13 mouse cellular contexts compared by ENCODE assay signal in the genomic region with DNA sequence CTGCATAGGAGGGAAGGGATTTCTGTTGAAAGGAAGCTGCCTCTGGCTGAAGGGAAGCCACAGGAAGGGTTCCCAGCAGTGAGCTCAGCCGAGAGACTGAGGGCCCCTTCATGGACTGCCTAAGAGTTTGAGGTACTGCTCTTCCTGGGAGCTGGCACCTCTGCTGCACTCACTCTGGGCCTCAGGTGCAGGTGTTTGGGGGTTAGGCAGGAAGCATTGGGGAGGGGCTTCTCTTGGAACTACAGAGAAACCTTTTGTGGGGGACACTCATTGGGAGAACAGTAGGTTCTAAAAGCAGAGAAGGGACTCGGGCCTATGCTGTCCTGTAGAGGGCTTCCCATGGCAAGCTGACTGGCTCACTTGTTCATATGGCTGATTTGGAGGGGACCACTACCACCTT. TPM values are rescaled to one million over a fixed set of nuclear protein-coding genes. Genes with fewer than 3 reads are reported as not detected.
DNase-seq lines count a peak whose midpoint lies in the region; ATAC-seq lines count a peak whose summit lies in the region.
"Had no signal": no experiment of that assay in that cellular context is flagged by ENCODE, and none has a peak within 500 bp of the region (broad histone marks: within the 10 kb centered on the region; RNA-seq: fewer than 3 reads in every experiment).

No protein-coding gene starts in this region.

- H3K4me2 ChIP-seq in forebrain, embryonic 15.5 days (replicated peaks), result no peak overlapping the region
- no peak overlapping the region for H3K4me2 ChIP-seq in midbrain, embryonic 11.5 days
- H3K4me2 ChIP-seq: intestine, embryonic 15.5 days; liver, embryonic 13.5 days had no signal

- H3K36me3 ChIP-seq in forebrain, embryonic 15.5 days, result no peaks in the 10 kb centered on the region
- H3K36me3 ChIP-seq in midbrain, embryonic 11.5 days (ENCODE audit: control insufficient read depth, insufficient read depth, low read length), result no peaks in the 10 kb centered on the region
- H3K36me3 ChIP-seq: intestine, embryonic 15.5 days; liver, embryonic 13.5 days had no signal

- DNase-seq in cerebellum, adult 9-10 months, result peak; percentile 7
- no peak for DNase-seq in midbrain, embryonic 11.5 days (ENCODE audit: low spot score, missing footprints)
- DNase-seq in thymus, adult 18-20 months, result peak; percentile 46 to 75
- DNase-seq in lung, postnatal 36 days, result no peak
- DNase-seq in left cerebral cortex, adult 8-10 months (ENCODE audit: low spot score in 2 of 2), result no peak
- no peak for DNase-seq in adrenal gland, adult 2 months
- DNase-seq: gastrocnemius, postnatal 25 days; liver, embryonic 13.5 days; right cerebral cortex, postnatal 14 days had no signal

- 54% methylated on average over 2 of the region's 2 CpGs for WGBS in forebrain, embryonic 15.5 days
- WGBS in midbrain, embryonic 11.5 days, result 49% methylated on average over 2 of the region's 2 CpGs

- H3K4me3 ChIP-seq in forebrain, embryonic 15.5 days, result no peak overlapping the region
- H3K4me3 ChIP-seq in midbrain, embryonic 11.5 days (ENCODE audit: low read depth, low read length), result no peak overlapping the region
- H3K4me3 ChIP-seq: intestine, embryonic 15.5 days; liver, embryonic 13.5 days had no signal

- no peak overlapping the region for H3K27ac ChIP-seq in forebrain, embryonic 15.5 days (replicated peaks)
- no peak overlapping the region for H3K27ac ChIP-seq in midbrain, embryonic 11.5 days (ENCODE audit: low read depth, low read length)
- H3K27ac ChIP-seq: intestine, embryonic 15.5 days; liver, embryonic 13.5 days had no signal

- H3K27me3 ChIP-seq in forebrain, embryonic 15.5 days, result no peaks in the 10 kb centered on the region
- H3K27me3 ChIP-seq in midbrain, embryonic 11.5 days (ENCODE audit: control insufficient read depth, insufficient read depth, low read length), result no peaks in the 10 kb centered on the region
- H3K27me3 ChIP-seq: intestine, embryonic 15.5 days had no signal

- 0 out of 2 replicates have a peak overlapping the region, but pooled peaks have one; percentile 4 for H3K9ac ChIP-seq in forebrain, embryonic 15.5 days (replicated peaks)
- peak overlapping the region; percentile 27; the same call in 1 of the 2 replicates for H3K9ac ChIP-seq in midbrain, embryonic 11.5 days (ENCODE audit: low read length)
- H3K9ac ChIP-seq: intestine, embryonic 15.5 days; liver, embryonic 13.5 days had no signal

- peaks cover 45% of the 10 kb centered on the region for H3K4me1 ChIP-seq in forebrain, embryonic 15.5 days
- peaks cover 17% of the 10 kb centered on the region for H3K4me1 ChIP-seq in midbrain, embryonic 11.5 days (ENCODE audit: control insufficient read depth, insufficient read depth, low read length)

- no peak for ATAC-seq in cerebellum, adult (ENCODE audit: insufficient number of reproducible peaks, low FRiP score, low TSS enrichment)
- no peak for ATAC-seq in forebrain, embryonic 15.5 days (replicated peaks)
- ATAC-seq in midbrain, embryonic 11.5 days (ENCODE audit: low FRiP score), result no peak
- ATAC-seq: intestine, embryonic 15.5 days; lung, postnatal 0 days had no signal

- no peaks in the 10 kb centered on the region for H3K9me3 ChIP-seq in forebrain, embryonic 15.5 days
- no peaks in the 10 kb centered on the region for H3K9me3 ChIP-seq in midbrain, embryonic 11.5 days (ENCODE audit: control insufficient read depth, low read length)
- H3K9me3 ChIP-seq: intestine, embryonic 15.5 days; liver, embryonic 13.5 days had no signal

RNA-seq across cellular contexts. Expression of gene Galnt2, which starts 3.3 kb away (rescaled TPM):
- polyA plus RNA-seq in forebrain, embryonic 15.5 days (2015; fragmentation: Nextera tagmentation; extraction: Ambion mirVana), result 54.2 and 56.3 TPM in 2 replicates
- polyA plus RNA-seq in midbrain, embryonic 11.5 days (2014; fragmentation: Nextera tagmentation; extraction: Ambion mirVana), result 66.9 and 76.6 TPM in 2 replicates
- total RNA-seq in left cerebral cortex, adult 8-10 months (2022), result 10 to 100 TPM; 34.5 to 49.5 (median 39.8) TPM
- total RNA-seq in adrenal gland, adult 2 months (2021), result 10 to 100 TPM; 46.9 to 64.0 TPM
- 11.1 and 11.4 TPM in 2 replicates for polyA plus RNA-seq in adrenal gland, adult 2 months (2012; rRNA removed)

Comparison
In these comparisons a context has a peak if more than half of its experiments do, and no peak if none do; other contexts are left out.
1. DNase-seq: peak in cerebellum, adult 9-10 months (single experiment) and thymus, adult 18-20 months (2 of 2); none in midbrain, embryonic 11.5 days (single experiment), lung, postnatal 36 days (single experiment), left cerebral cortex, adult 8-10 months (0 of 2) and adrenal gland, adult 2 months (single experiment).